Mouse (Mus musculus): ENCODE measurements around the gene Rae1.

DNA sequence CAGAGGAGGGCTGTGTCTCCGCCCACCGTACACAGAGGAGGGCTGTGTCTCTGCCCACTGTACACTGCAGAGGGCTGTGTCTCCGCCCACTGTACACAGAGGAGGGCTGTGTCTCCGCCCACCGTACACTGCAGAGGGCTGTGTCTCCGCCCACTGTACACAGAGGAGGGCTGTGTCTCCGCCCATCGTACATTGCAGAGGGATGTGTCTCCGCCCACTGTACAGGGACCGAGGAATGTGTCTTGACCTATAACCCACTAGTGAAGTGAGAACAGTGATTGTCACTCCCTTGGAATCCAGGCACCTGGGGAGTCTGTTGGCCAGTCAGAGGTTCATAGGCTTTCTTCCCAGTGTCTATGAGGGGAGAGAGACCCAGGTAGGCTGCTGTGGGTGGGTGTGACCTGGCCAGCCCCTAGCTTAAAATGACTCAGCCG, 57.0 kb downstream of the Rae1 start:
- TF ChIP-seq CTCF (IDR thresholded peaks at IDR 0.05) (no peak), EP300 (IDR thresholded peaks at IDR 0.05) (no peak)
